Mouse (Mus musculus) stomach, postnatal 0 days (tissue): ENCODE measurements around the gene Lpp. TPM values are rescaled to one million over a fixed set of nuclear protein-coding genes. Genes with fewer than 3 reads are reported as not detected.

Experiments used
- ATAC-seq: fragments of 200-750 bp; cut with Nextera tagmentation; 2 replicates; pipeline ENCODE4 v1.8.0; 2017; ENCODE audit not compliant: low FRiP score, low TSS enrichment
- DNase-seq: peaks from one replicate; pipeline ENCODE4 v3.0.0-alpha.2; 2016; ENCODE audit warnings: low spot score
- H3K27ac ChIP-seq: fragments of 300-500 bp; sonication (generic); replicated peaks from 2 replicates; pipeline ENCODE4 v1.5.1; 2014; ENCODE audit warnings: mild to moderate bottlenecking, control low read depth
- H3K27me3 ChIP-seq: fragments of 300-500 bp; sonication (generic); 2 replicates; pipeline ENCODE4 v1.6.1; 2014; ENCODE audit warnings: low read length; ENCODE audit not compliant: control insufficient read depth, insufficient read depth
- H3K36me3 ChIP-seq: fragments of 300-500 bp; sonication (generic); 2 replicates; pipeline ENCODE4 v1.6.1; 2014; ENCODE audit warnings: low read length, mixed read lengths; ENCODE audit not compliant: control insufficient read depth, insufficient read depth
- H3K4me1 ChIP-seq: fragments of 300-500 bp; sonication (generic); replicated peaks from 2 replicates; pipeline ENCODE4 v1.6.1; 2014; ENCODE audit warnings: antibody characterized with exemption; ENCODE audit not compliant: control insufficient read depth, insufficient read depth
- H3K4me2 ChIP-seq: fragments of 300-500 bp; sonication (generic); replicated peaks from 2 replicates; pipeline ENCODE4 v1.6.1; 2014; ENCODE audit warnings: low read depth, mild to moderate bottlenecking, control low read depth, moderate library complexity
- H3K4me3 ChIP-seq: fragments of 300-500 bp; sonication (generic); 2 replicates; pipeline ENCODE4 v1.5.1; 2014; ENCODE audit warnings: low read depth, low read length, control low read depth
- H3K9ac ChIP-seq: fragments of 300-500 bp; sonication (generic); 2 replicates; pipeline ENCODE4 v1.6.1; 2014; ENCODE audit warnings: mild to moderate bottlenecking, low read length, control low read depth, mixed read lengths
- H3K9me3 ChIP-seq: fragments of 300-500 bp; sonication (generic); 2 replicates; pipeline ENCODE4 v1.6.1; 2016; ENCODE audit warnings: low read length; ENCODE audit not compliant: control insufficient read depth
- CTCF ChIP-seq: IDR thresholded peaks from 2 replicates; pipeline ENCODE4 v1.5.1; 2016; ENCODE audit warnings: antibody characterized with exemption, low read depth, mild to moderate bottlenecking, moderate library complexity
- EP300 ChIP-seq: optimal IDR thresholded peaks from 2 replicates; pipeline ENCODE3; 2016; ENCODE audit warnings: antibody characterized with exemption
- WGBS: fragments of 180-500 bp; shearing (Covaris S2); extraction: QIAGEN DNeasy Blood & Tissue Kit; methylation state at CpG from one replicate; pipeline ENCODE4 v1.1.7; 2014; 5-methylcytosine and 5-hydroxymethylcytosine counted together
- polyA plus RNA-seq: library from polyadenylated mRNA; unstranded; fragments of >200 nt; fragmentation: Nextera tagmentation; extraction: Ambion mirVana; gene quantifications from 2 replicates; pipeline ENCODE4 v1.2.1, GENCODE M21; 2015

The Lpp gene
- polyA plus RNA-seq, 1 experiment from 2014 or later: 51.3 TPM

DNA sequence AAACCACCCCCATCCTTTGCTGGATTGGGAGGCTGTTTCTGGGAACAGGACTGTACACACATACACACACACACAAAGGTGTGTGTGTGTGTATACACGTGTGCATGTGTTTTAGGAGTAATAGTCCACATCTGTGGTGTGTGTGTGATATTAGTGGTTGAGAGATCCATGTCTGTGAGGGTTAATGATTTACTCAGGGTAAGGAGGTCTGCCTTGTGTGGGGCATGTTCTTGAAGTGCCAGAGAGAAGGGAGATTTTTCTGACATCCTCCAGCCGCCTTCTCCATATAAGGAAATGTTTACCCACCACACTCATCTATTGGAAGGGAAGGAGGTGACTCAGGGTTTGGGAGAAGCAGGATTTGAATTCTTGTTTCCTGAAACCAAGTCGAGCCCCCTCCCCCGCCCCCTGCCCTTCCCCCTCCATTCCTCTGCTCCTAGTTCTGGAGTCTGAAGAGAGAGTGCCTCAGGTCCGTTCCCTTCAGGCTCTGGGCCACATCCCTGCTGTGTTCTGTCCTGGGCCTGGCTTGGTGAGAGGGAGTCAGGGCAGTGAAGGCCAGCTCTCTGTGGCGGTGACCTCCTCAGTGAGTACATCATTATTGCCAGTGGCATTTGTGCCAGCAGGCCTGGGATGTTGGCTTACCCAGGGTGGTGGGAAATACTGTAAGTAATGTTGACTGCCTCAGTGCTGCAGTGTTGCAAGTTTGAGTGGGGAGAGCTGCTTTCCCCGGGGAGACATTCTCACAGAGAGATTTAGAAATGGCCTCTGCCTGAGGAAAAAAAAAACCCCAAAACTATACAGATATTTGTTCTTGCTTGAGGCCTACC is 54.6 kb downstream of the Lpp start:
- TF ChIP-seq EP300: no peak
- no peak for TF ChIP-seq CTCF
- Histone ChIP-seq H3K4me3 (peak overlapping the region; percentile 36), H3K27me3 (no peaks in the 10 kb centered on the region), H3K36me3 (0 out of 2 replicates have a peak, but pooled peaks cover 3% of the 10 kb centered on the region), H3K4me1 (peaks cover 13% of the 10 kb centered on the region), H3K4me2 (peak overlapping the region; percentile 44), H3K9me3 (no peaks in the 10 kb centered on the region), H3K27ac (peak overlapping the region; percentile 91), H3K9ac (peak overlapping the region; percentile 56)
- ATAC-seq (peak; percentile 80), DNase-seq (peak; percentile 46)
- 33% methylated on average over 7 of the region's 7 CpGs for WGBS

DNA sequence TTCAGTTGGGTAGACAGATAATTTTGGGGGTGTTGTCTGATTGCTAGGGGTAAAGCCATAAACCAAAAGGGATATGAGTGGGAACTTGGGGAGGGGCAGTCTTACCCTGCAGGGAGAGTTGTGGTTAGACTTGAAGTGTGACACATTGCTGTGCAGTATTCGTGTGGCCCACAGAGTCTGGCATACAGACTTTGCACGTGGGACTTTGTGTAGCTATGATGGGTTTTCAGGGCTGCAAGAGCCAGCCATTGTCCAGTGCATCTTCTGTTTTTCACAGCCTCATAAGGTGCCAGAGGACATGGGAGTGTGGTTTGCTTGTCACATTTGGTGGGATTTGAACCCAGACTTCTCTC is 55.2 kb downstream of the Lpp start:
- Histone ChIP-seq H3K27ac (peak overlapping the region; percentile 91), H3K27me3 (no peaks in the 10 kb centered on the region), H3K4me2 (peak overlapping the region; percentile 44), H3K9ac (peak overlapping the region; percentile 56), H3K36me3 (0 out of 2 replicates have a peak, but pooled peaks cover 3% of the 10 kb centered on the region), H3K4me1 (peaks cover 8% of the 10 kb centered on the region), H3K4me3 (peak overlapping the region; percentile 36), H3K9me3 (no peaks in the 10 kb centered on the region)
- ATAC-seq (no peak), DNase-seq (no peak)
- TF ChIP-seq EP300: no peak
- no peak for TF ChIP-seq CTCF
- WGBS: 26% methylated on average over 2 of the region's 2 CpGs

DNA sequence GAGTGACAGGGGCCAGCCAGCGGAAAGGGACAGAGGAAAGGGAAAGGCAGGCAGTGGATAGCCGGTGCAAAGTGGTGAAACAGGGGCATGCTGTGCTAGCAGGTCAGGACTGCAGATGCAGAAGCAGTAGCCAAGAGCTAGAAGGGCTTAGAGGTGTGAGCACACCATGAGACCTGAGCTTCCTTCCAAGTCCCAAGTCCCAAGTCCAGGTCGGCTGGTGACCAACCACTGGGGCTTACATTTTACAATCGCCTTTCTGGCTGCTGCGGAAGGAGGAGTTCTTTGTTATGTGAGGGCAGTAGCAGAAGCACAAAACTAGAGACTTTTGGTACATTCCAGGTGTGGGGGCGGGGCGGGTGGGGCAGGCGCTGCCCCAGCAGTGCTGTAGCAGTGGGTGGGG is 56.5 kb downstream of the Lpp start:
- H3K36me3 ChIP-seq: 0 out of 2 replicates have a peak, but pooled peaks cover 3% of the 10 kb centered on the region
- no peaks in the 10 kb centered on the region for H3K9me3 ChIP-seq
- ATAC-seq (peak; percentile 72), DNase-seq (peak; percentile 66)
- H3K4me3 ChIP-seq: peak overlapping the region; percentile 36
- peak overlapping the region; percentile 44 for H3K4me2 ChIP-seq
- H3K27ac ChIP-seq: peak overlapping the region; percentile 78
- peak overlapping the region; percentile 59 for H3K9ac ChIP-seq
- no peaks in the 10 kb centered on the region for H3K27me3 ChIP-seq
- H3K4me1 ChIP-seq: 0 out of 2 replicates have a peak, but pooled peaks cover 6% of the 10 kb centered on the region
- TF ChIP-seq EP300 (no peak), CTCF (no peak)
- WGBS: 26% methylated on average over 7 of the region's 8 CpGs

DNA sequence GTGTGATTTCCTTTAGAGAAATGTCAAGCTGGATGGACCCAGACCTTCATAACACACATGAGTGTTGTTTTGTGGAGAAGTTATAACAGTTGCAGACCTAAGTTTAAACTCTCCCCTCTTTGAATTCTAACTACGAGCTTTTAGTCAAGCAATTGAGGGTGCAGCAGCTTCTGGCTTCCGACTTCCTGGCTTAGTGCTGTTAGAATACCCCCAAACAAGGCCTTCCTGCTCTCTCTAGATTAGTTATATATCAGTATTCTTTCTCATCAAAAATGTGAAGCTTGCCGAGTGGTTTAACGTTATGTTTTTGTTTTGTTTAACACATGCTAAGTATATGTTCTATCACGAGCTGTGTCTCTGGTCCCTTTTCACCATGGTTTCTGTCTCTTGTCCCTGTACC is 56.9 kb downstream of the Lpp start:
- Histone ChIP-seq H3K4me3 (peak overlapping the region; percentile 36; the same call in 1 of the 2 replicates), H3K27ac (peak overlapping the region; percentile 78), H3K4me2 (peak overlapping the region; percentile 44), H3K9me3 (no peaks in the 10 kb centered on the region), H3K36me3 (0 out of 2 replicates have a peak, but pooled peaks cover 3% of the 10 kb centered on the region), H3K9ac (peak overlapping the region; percentile 59; the same call in 1 of the 2 replicates), H3K4me1 (0 out of 2 replicates have a peak, but pooled peaks cover 6% of the 10 kb centered on the region), H3K27me3 (no peaks in the 10 kb centered on the region)
- WGBS: 38% methylated on average over 5 of the region's 5 CpGs
- DNase-seq (no peak), ATAC-seq (no peak)
- TF ChIP-seq CTCF (no peak), EP300 (no peak)

DNA sequence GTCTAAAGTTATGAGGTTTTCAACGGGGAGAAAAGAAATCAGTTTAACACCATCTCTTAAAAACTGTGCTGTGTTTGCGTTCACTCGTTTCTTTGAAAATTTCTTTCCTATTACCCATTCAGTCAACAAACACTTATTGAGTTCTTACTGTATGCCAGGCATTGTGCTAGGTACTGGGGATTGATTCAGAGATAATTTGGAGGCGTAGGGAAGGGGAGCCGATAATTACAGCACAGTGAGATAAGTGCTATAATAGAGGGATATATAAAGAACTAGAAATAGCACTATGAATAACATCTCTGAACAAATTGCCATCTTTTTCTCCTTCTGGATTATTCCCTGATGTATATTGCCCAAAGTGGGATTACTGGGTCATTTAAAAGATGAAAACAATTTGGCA is 57.8 kb downstream of the Lpp start:
- WGBS: 45% methylated on average over 5 of the region's 5 CpGs

DNA sequence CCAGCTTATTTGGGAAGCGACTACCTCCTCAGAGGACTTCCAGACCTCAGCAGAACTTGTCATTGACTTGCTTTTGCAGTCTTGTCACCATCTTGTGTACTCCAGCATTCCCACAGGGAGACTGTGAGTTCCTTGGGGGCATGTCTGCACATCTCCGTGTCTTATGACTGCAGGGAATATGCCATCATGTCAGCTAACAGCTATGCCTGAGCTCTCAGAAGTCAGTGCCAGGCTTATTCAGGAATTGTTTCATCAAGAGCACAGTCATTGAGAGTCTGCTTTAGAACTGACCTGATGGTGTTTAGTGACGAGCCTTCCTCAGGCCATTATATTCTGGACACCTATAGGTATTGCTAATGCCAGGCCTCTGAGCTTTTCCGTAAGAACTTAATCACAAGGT is 60.2 kb downstream of the Lpp start:
- H3K9ac ChIP-seq: no peak overlapping the region
- no peak for ATAC-seq
- no peak overlapping the region for H3K4me2 ChIP-seq
- H3K4me1 ChIP-seq: 0 out of 2 replicates have a peak, but pooled peaks cover 6% of the 10 kb centered on the region
- no peaks in the 10 kb centered on the region for H3K27me3 ChIP-seq
- DNase-seq: no peak
- H3K36me3 ChIP-seq: peaks cover 2% of the 10 kb centered on the region; the same call in 1 of the 2 replicates
- no peaks in the 10 kb centered on the region for H3K9me3 ChIP-seq
- TF ChIP-seq EP300 (no peak), CTCF (no peak)
- H3K4me3 ChIP-seq: no peak overlapping the region
- H3K27ac ChIP-seq: peak overlapping the region; percentile 24; the same call in 1 of the 2 replicates
- whole genome bisulfite sequencing: 72% methylated on average over 4 of the region's 4 CpGs

More for the DNA sequence above, 57.8 kb downstream of the Lpp start:
- Histone ChIP-seq H3K9ac (no peak overlapping the region), H3K36me3 (peaks cover 4% of the 10 kb centered on the region; the same call in 1 of the 2 replicates), H3K4me2 (peak overlapping the region; percentile 44; the same call in 1 of the 2 replicates), H3K27ac (no peak overlapping the region), H3K4me1 (0 out of 2 replicates have a peak, but pooled peaks cover 6% of the 10 kb centered on the region), H3K4me3 (no peak overlapping the region), H3K27me3 (no peaks in the 10 kb centered on the region), H3K9me3 (no peaks in the 10 kb centered on the region)
- TF ChIP-seq EP300: no peak
- TF ChIP-seq CTCF: no peak
- no peak for DNase-seq
- no peak for ATAC-seq
